Mouse (Mus musculus) 3134 (cell line): ENCODE measurements around the gene Creb3l1.

ENCODE experiments used
- DNase-seq: peaks from one replicate; pipeline ENCODE4 v3.0.0-alpha.2; 2011; ENCODE audit warnings: low spot score; ENCODE audit not compliant: insufficient read length; ENCODE audit errors: extremely low read depth

Creb3l1 gene

GRCm38 (mm10) chr2:92024274-92024672 lies at the start of gene Creb3l1:
Gene Creb3l1, minus strand, starts transcription at chr2:92024502.
- peak; percentile 64 for DNase-seq

GRCm38 (mm10) chr2:92071143-92071542 lies 46.8 kb upstream of the Creb3l1 start:
- no peak for DNase-seq

GRCm38 (mm10) chr2:92069630-92070029 lies 45.3 kb upstream of the Creb3l1 start:
- no peak for DNase-seq

GRCm38 (mm10) chr2:92067600-92067999 lies 43.3 kb upstream of the Creb3l1 start:
- no peak for DNase-seq

GRCm38 (mm10) chr2:92066899-92067298 lies 42.6 kb upstream of the Creb3l1 start:
- DNase-seq, result peak; percentile 31

- no peak for DNase-seq
Measured at GRCm38 (mm10) chr2:92065938-92066337, 41.6 kb upstream of the Creb3l1 start.

- DNase-seq, result peak; percentile 43
Measured at GRCm38 (mm10) chr2:92065269-92065888, 41.1 kb upstream of the Creb3l1 start.

GRCm38 (mm10) chr2:92063106-92063505 lies 38.8 kb upstream of the Creb3l1 start:
- no peak for DNase-seq

- no peak for DNase-seq
Measured at GRCm38 (mm10) chr2:92061337-92061736, 37.0 kb upstream of the Creb3l1 start.

- DNase-seq, result no peak
Measured at GRCm38 (mm10) chr2:92060291-92060690, 36.0 kb upstream of the Creb3l1 start.

- DNase-seq, result peak; percentile 59
Measured at GRCm38 (mm10) chr2:92059481-92060220, 35.3 kb upstream of the Creb3l1 start.

GRCm38 (mm10) chr2:92058936-92059335 lies 34.6 kb upstream of the Creb3l1 start:
- DNase-seq, result no peak

GRCm38 (mm10) chr2:92058469-92058868 lies 34.2 kb upstream of the Creb3l1 start:
- DNase-seq, result peak; percentile 81

- DNase-seq, result no peak
Measured at GRCm38 (mm10) chr2:92056760-92057159, 32.5 kb upstream of the Creb3l1 start.

- no peak for DNase-seq
Measured at GRCm38 (mm10) chr2:92055831-92056236, 31.5 kb upstream of the Creb3l1 start.

GRCm38 (mm10) chr2:92055101-92055813 lies 31.0 kb upstream of the Creb3l1 start:
- no peak for DNase-seq

- no peak for DNase-seq
Measured at GRCm38 (mm10) chr2:92052754-92053153, 28.5 kb upstream of the Creb3l1 start.

GRCm38 (mm10) chr2:92052188-92052587 lies 27.9 kb upstream of the Creb3l1 start:
- DNase-seq, result peak; percentile 68

- DNase-seq, result peak; percentile 53
Measured at GRCm38 (mm10) chr2:92048034-92048690, 23.9 kb upstream of the Creb3l1 start.

- DNase-seq, result peak; percentile 76
Measured at GRCm38 (mm10) chr2:92047601-92048000, 23.3 kb upstream of the Creb3l1 start.

GRCm38 (mm10) chr2:92043285-92043684 lies 19.0 kb upstream of the Creb3l1 start:
- DNase-seq, result no peak
